Mouse (Mus musculus) embryonic facial prominence, embryonic 11.5 days (tissue): ENCODE measurements around the gene Neo1. TPM values are rescaled to one million over a fixed set of nuclear protein-coding genes. Genes with fewer than 3 reads are reported as not detected.

Source experiments
- ATAC-seq: fragments of 200-750 bp; cut with Nextera tagmentation; replicated peaks from 2 replicates; pipeline ENCODE4 v1.8.0; 2017; ENCODE audit warnings: low read depth; ENCODE audit not compliant: insufficient number of reproducible peaks, low FRiP score, low TSS enrichment
- DNase-seq: peaks from one replicate; pipeline ENCODE4 v3.0.0-alpha.2; 2015; ENCODE audit warnings: low spot score
- H3K27ac ChIP-seq: fragments of 300-500 bp; sonication (generic); replicated peaks from 2 replicates; pipeline ENCODE4 v1.5.1; 2014; ENCODE audit warnings: mild to moderate bottlenecking, low read depth, low read length, control low read depth
- H3K27me3 ChIP-seq: fragments of 300-500 bp; sonication (generic); 2 replicates; pipeline ENCODE4 v1.6.1; 2014; ENCODE audit warnings: mild to moderate bottlenecking, low read length, moderate library complexity, mixed read lengths; ENCODE audit not compliant: control insufficient read depth, insufficient read depth
- H3K36me3 ChIP-seq: fragments of 300-500 bp; sonication (generic); replicated peaks from 2 replicates; pipeline ENCODE4 v1.6.1; 2014; ENCODE audit warnings: low read depth, mild to moderate bottlenecking, low read length, moderate library complexity, mixed read lengths; ENCODE audit not compliant: control insufficient read depth, insufficient read depth
- H3K4me1 ChIP-seq: fragments of 300-500 bp; sonication (generic); 2 replicates; pipeline ENCODE4 v1.6.1; 2014; ENCODE audit warnings: low read length, mixed read lengths; ENCODE audit not compliant: control insufficient read depth, insufficient read depth
- H3K4me2 ChIP-seq: fragments of 300-500 bp; sonication (generic); 2 replicates; pipeline ENCODE4 v1.6.1; 2014; ENCODE audit warnings: low read depth, mild to moderate bottlenecking, control low read depth, low read length, moderate library complexity
- H3K4me3 ChIP-seq: fragments of 300-500 bp; sonication (generic); 2 replicates; pipeline ENCODE4 v1.5.1; 2014; ENCODE audit warnings: low read depth, low read length, control low read depth
- H3K9ac ChIP-seq: fragments of 300-500 bp; sonication (generic); replicated peaks from 2 replicates; pipeline ENCODE4 v1.6.1; 2014; ENCODE audit warnings: mild to moderate bottlenecking, control low read depth, low read length
- H3K9me3 ChIP-seq: fragments of 300-500 bp; sonication (generic); replicated peaks from 2 replicates; pipeline ENCODE4 v1.6.1; 2016; ENCODE audit warnings: mild to moderate bottlenecking, low read length, inconsistent platforms, mixed read lengths; ENCODE audit not compliant: control insufficient read depth
- WGBS: fragments of 180-500 bp; shearing (Covaris S2); extraction: QIAGEN DNeasy Blood & Tissue Kit; methylation state at CpG from one replicate; pipeline ENCODE4 v1.1.7; 2014; 5-methylcytosine and 5-hydroxymethylcytosine counted together
- polyA plus RNA-seq: library from polyadenylated mRNA; unstranded; fragments of >200 nt; fragmentation: Nextera tagmentation; extraction: Ambion mirVana; gene quantifications from 2 replicates; pipeline ENCODE4 v1.2.1, GENCODE M21; 2014

Gene Neo1
- polyA plus RNA-seq, 1 experiment from 2014 or later, result 43.6 TPM

- 49% methylated on average over 10 of the region's 10 CpGs for WGBS
- no peaks in the 10 kb centered on the region for H3K9me3 ChIP-seq
- H3K27ac ChIP-seq, result no peak overlapping the region
- no peak overlapping the region for H3K4me2 ChIP-seq
- ATAC-seq (no peak), DNase-seq (peak; percentile 74)
- no peak overlapping the region for H3K4me3 ChIP-seq
- no peaks in the 10 kb centered on the region for H3K27me3 ChIP-seq
- H3K36me3 ChIP-seq, result no peaks in the 10 kb centered on the region; the same call in 1 of the 2 replicates
- H3K9ac ChIP-seq, result no peak overlapping the region
- H3K4me1 ChIP-seq, result no peaks in the 10 kb centered on the region
Observed at GRCm38 (mm10) chr9:58873541-58874324, 162.5 kb downstream of the Neo1 start.

GRCm38 (mm10) chr9:58871141-58871540 is 165.1 kb downstream of the Neo1 start:
- H3K36me3 ChIP-seq, result no peaks in the 10 kb centered on the region
- no peak overlapping the region for H3K4me3 ChIP-seq
- no peaks in the 10 kb centered on the region for H3K4me1 ChIP-seq
- no peak overlapping the region for H3K9ac ChIP-seq
- no peak overlapping the region for H3K27ac ChIP-seq
- H3K4me2 ChIP-seq, result no peak overlapping the region
- H3K27me3 ChIP-seq, result no peaks in the 10 kb centered on the region
- DNase-seq, result no peak
- no peak for ATAC-seq
- WGBS, result 85% methylated on average over 10 of the region's 10 CpGs
- no peaks in the 10 kb centered on the region for H3K9me3 ChIP-seq

GRCm38 (mm10) chr9:58863826-58864225 is 172.4 kb downstream of the Neo1 start:
- no peaks in the 10 kb centered on the region for H3K36me3 ChIP-seq
- H3K4me1 ChIP-seq, result no peaks in the 10 kb centered on the region
- no peak overlapping the region for H3K9ac ChIP-seq
- H3K27ac ChIP-seq, result no peak overlapping the region
- peaks cover 2% of the 10 kb centered on the region; the same call in 1 of the 2 replicates for H3K27me3 ChIP-seq
- 33% methylated on average over 7 of the region's 7 CpGs for WGBS
- peak; percentile 13 for DNase-seq
- H3K9me3 ChIP-seq, result no peaks in the 10 kb centered on the region
- no peak overlapping the region for H3K4me3 ChIP-seq
- H3K4me2 ChIP-seq, result no peak overlapping the region
- peak; percentile 36; the same call in 1 of the 2 replicates for ATAC-seq

GRCm38 (mm10) chr9:58859080-58859635 is 177.1 kb downstream of the Neo1 start:
- H3K4me2 ChIP-seq, result peak overlapping the region; percentile 57
- peak overlapping the region; percentile 10; the same call in 1 of the 2 replicates for H3K4me3 ChIP-seq
- H3K9ac ChIP-seq, result peak overlapping the region; percentile 18; the same call in 1 of the 2 replicates
- no peak overlapping the region for H3K27ac ChIP-seq
- peaks cover 2% of the 10 kb centered on the region; the same call in 1 of the 2 replicates for H3K27me3 ChIP-seq
- no peaks in the 10 kb centered on the region for H3K9me3 ChIP-seq
- no peaks in the 10 kb centered on the region for H3K36me3 ChIP-seq
- no peak for ATAC-seq
- WGBS, result 24% methylated on average over 30 of the region's 30 CpGs
- H3K4me1 ChIP-seq, result no peaks in the 10 kb centered on the region
- DNase-seq, result peak; percentile 50

GRCm38 (mm10) chr9:58854931-58855330 is 181.3 kb downstream of the Neo1 start:
- H3K9me3 ChIP-seq, result no peaks in the 10 kb centered on the region
- H3K4me2 ChIP-seq, result no peak overlapping the region
- H3K36me3 ChIP-seq, result no peaks in the 10 kb centered on the region
- WGBS, result 29% methylated on average over 3 of the region's 3 CpGs
- no peak overlapping the region for H3K9ac ChIP-seq
- H3K4me1 ChIP-seq, result no peaks in the 10 kb centered on the region; the same call in 1 of the 2 replicates
- DNase-seq, result no peak
- H3K27me3 ChIP-seq, result 0 out of 2 replicates have a peak, but pooled peaks cover 2% of the 10 kb centered on the region
- H3K4me3 ChIP-seq, result no peak overlapping the region
- H3K27ac ChIP-seq, result no peak overlapping the region
- no peak for ATAC-seq

GRCm38 (mm10) chr9:58849576-58850315 is 186.5 kb downstream of the Neo1 start:
- WGBS, result 61% methylated on average over 13 of the region's 13 CpGs
- Histone ChIP-seq H3K9ac (no peak overlapping the region), H3K27me3 (no peaks in the 10 kb centered on the region), H3K27ac (no peak overlapping the region), H3K4me2 (no peak overlapping the region), H3K4me1 (no peaks in the 10 kb centered on the region; the same call in 1 of the 2 replicates), H3K36me3 (no peaks in the 10 kb centered on the region), H3K4me3 (no peak overlapping the region), H3K9me3 (no peaks in the 10 kb centered on the region)
- ATAC-seq (no peak), DNase-seq (peak; percentile 33)

- Histone ChIP-seq H3K27ac (no peak overlapping the region), H3K36me3 (no peaks in the 10 kb centered on the region), H3K4me3 (no peak overlapping the region), H3K9me3 (no peaks in the 10 kb centered on the region), H3K4me2 (no peak overlapping the region), H3K27me3 (no peaks in the 10 kb centered on the region), H3K9ac (no peak overlapping the region; the same call in 1 of the 2 replicates), H3K4me1 (no peaks in the 10 kb centered on the region)
- ATAC-seq (no peak), DNase-seq (no peak)
- WGBS, result 74% methylated on average over 7 of the region's 7 CpGs
Observed at GRCm38 (mm10) chr9:58847676-58848075, 188.6 kb downstream of the Neo1 start.
